Mouse (Mus musculus) ES-E14 (cell line): ENCODE results near the gene Atp6v1b1. TPM values are rescaled to one million over a fixed set of nuclear protein-coding genes. Genes with fewer than 3 reads are reported as not detected.
A peak's percentile ranks its signal among the peaks of the same experiment; 100 is the strongest.

Experiments used
- DNase-seq: peaks from one replicate; pipeline ENCODE4 v3.0.0-alpha.2; 2013; ENCODE audit warnings: low read depth, low spot score
- H3K27ac ChIP-seq: 2 replicates; pipeline ENCODE4 v1.5.1; 2012; ENCODE audit warnings: low read depth, mild to moderate bottlenecking, low read length, moderate library complexity, mixed read lengths; ENCODE audit not compliant: poor library complexity, insufficient read depth, severe bottlenecking
- H3K36me3 ChIP-seq: 2 replicates; pipeline ENCODE4 v1.6.1; 2012; ENCODE audit warnings: mild to moderate bottlenecking, low read length, moderate library complexity, mixed read lengths; ENCODE audit not compliant: control insufficient read depth, poor library complexity, insufficient read depth, severe bottlenecking
- H3K4me1 ChIP-seq, 2 experiments: fragments of 150-350 bp in 1 of 2; sonication (generic) in 1 of 2; 2 replicates each; pipeline ENCODE4 v1.6.1; 2012; ENCODE audit warnings: low read length in 2 of 2, mild to moderate bottlenecking in 1 of 2, mixed read lengths in 1 of 2; ENCODE audit not compliant: control insufficient read depth in 2 of 2, insufficient read depth in 2 of 2, poor library complexity in 1 of 2
- H3K4me3 ChIP-seq, 2 experiments: fragments of 150-350 bp in 1 of 2; sonication (generic) in 1 of 2; 2 replicates each; pipeline ENCODE4 v1.5.1; 2012; ENCODE audit warnings: low read length in 2 of 2, low read depth in 1 of 2, mild to moderate bottlenecking in 1 of 2, mixed read lengths in 1 of 2; ENCODE audit not compliant: insufficient read depth in 1 of 2, poor library complexity in 1 of 2, severe bottlenecking in 1 of 2
- H3K9ac ChIP-seq: 2 replicates; pipeline ENCODE4 v1.6.1; 2012; ENCODE audit warnings: low read depth, mild to moderate bottlenecking, low read length, mixed read lengths; ENCODE audit not compliant: poor library complexity, insufficient read depth, severe bottlenecking
- H3K9me3 ChIP-seq: fragments of 150-350 bp; sonication (generic); 2 replicates; pipeline ENCODE4 v1.6.1; 2012; ENCODE audit warnings: low read depth, mild to moderate bottlenecking, low read length; ENCODE audit not compliant: control insufficient read depth, insufficient read depth
- CHD2 ChIP-seq: IDR thresholded peaks from 2 replicates; pipeline ENCODE4 v1.6.1; 2014; ENCODE audit warnings: mild to moderate bottlenecking, low read depth, low read length, inconsistent platforms
- HCFC1 ChIP-seq: IDR thresholded peaks from 2 replicates; pipeline ENCODE4 v1.6.1; 2012; ENCODE audit warnings: low read length, inconsistent platforms, borderline replicate concordance; ENCODE audit not compliant: insufficient read depth
- MAFK ChIP-seq: IDR thresholded peaks from 2 replicates; pipeline ENCODE4 v1.6.1; 2014; ENCODE audit warnings: mild to moderate bottlenecking, low read depth, low read length, inconsistent platforms; ENCODE audit not compliant: insufficient read depth
- ZC3H11A ChIP-seq: IDR thresholded peaks from 2 replicates; pipeline ENCODE4 v1.6.1; 2012; ENCODE audit warnings: low read depth, mild to moderate bottlenecking, inconsistent platforms, low read length, borderline replicate concordance
- ZNF384 ChIP-seq: IDR thresholded peaks from 2 replicates; pipeline ENCODE4 v1.6.1; 2012; ENCODE audit warnings: low read depth, low read length, inconsistent platforms
- in situ Hi-C, 2 experiments: fragments of 600-800 bp; cut with MboI; formaldehyde crosslinking; loops; one replicate each; pipeline ENCODE4 v1.15.1; 2025; ENCODE audit warnings: low sequenced_read_pairs in 2 of 2, inconsistent platforms in 1 of 2; ENCODE audit not compliant: unreplicated experiment in 2 of 2
- total RNA-seq: library from RNA; depleted of rRNA; stranded (reverse); fragments of 300-350 nt; gene quantifications from 2 replicates; pipeline ENCODE4 v1.2.3, GENCODE M21; 2012

Atp6v1b1 gene
- total RNA-seq, 1 experiment, result not detected

- H3K4me3 ChIP-seq, result peak overlapping the region; percentile 43 to 49
- H3K36me3 ChIP-seq, result no peaks in the 10 kb centered on the region
- no peak overlapping the region for H3K9ac ChIP-seq
- H3K27ac ChIP-seq, result no peak overlapping the region
- no peak for DNase-seq
- H3K9me3 ChIP-seq, result no peaks in the 10 kb centered on the region
- in situ Hi-C loops, result loop anchor here (5.0 to 25.0 kb wide), 5 partner anchors 638 to 1477 kb away; partner anchors contain the start of genes Emx1 (in 2 of the 2), Tlx2 (in 2 of the 2), Aup1 (in 1 of the 2) and Dqx1 (in 1 of the 2)
- no peak for TF ChIP-seq ZNF384
- no peak for TF ChIP-seq HCFC1
- no peak for TF ChIP-seq ZC3H11A
- TF ChIP-seq MAFK, result no peak
- no peak for TF ChIP-seq CHD2
- H3K4me1 ChIP-seq, result peaks cover 0 to 2% of the 10 kb centered on the region in 2 experiments; a peak in 1 of 4 replicates
Measured at GRCm38 (mm10) chr6:83710361-83711066, 32.3 kb upstream of the Atp6v1b1 start.

GRCm38 (mm10) chr6:83711067-83711675 is 31.6 kb upstream of the Atp6v1b1 start, which contains the start of gene Vax2:
TSS of gene Vax2 (plus strand) at chr6:83711264.
- in situ Hi-C loops, result loop anchor here (5.0 to 25.0 kb wide), 5 partner anchors 639 to 1476 kb away; partner anchors contain the start of genes Emx1 (in 2 of the 2), Tlx2 (in 2 of the 2), Aup1 (in 1 of the 2) and Dqx1 (in 1 of the 2)
- peak; percentile 92 for DNase-seq
- H3K4me3 ChIP-seq, result peak within 1 kb of the TSS; percentile 70
- no peak for TF ChIP-seq CHD2
- no peak for TF ChIP-seq HCFC1
- no peak for TF ChIP-seq ZC3H11A
- TF ChIP-seq ZNF384, result no peak
- no peak for TF ChIP-seq MAFK
- no peak within 1 kb of the TSS for H3K27ac ChIP-seq
- H3K4me1 ChIP-seq, result peaks cover 0 to 6% of the 10 kb centered on the region in 2 experiments; a peak in 1 of 4 replicates
- H3K36me3 ChIP-seq, result no peaks in the 10 kb centered on the region
- H3K9me3 ChIP-seq, result no peaks in the 10 kb centered on the region
- H3K9ac ChIP-seq, result peak within 1 kb of the TSS; percentile 32; the same call in 1 of the 2 replicates

- Histone ChIP-seq H3K9ac (peak overlapping the region; percentile 32; the same call in 1 of the 2 replicates), H3K4me3 (peak overlapping the region; percentile 70), H3K9me3 (no peaks in the 10 kb centered on the region), H3K36me3 (no peaks in the 10 kb centered on the region), H3K27ac (no peak overlapping the region), H3K4me1 (peaks cover 0 to 6% of the 10 kb centered on the region in 2 experiments; a peak in 1 of 4 replicates)
- TF ChIP-seq CHD2, result no peak
- TF ChIP-seq MAFK, result no peak
- TF ChIP-seq HCFC1, result no peak
- TF ChIP-seq ZC3H11A, result no peak
- no peak for TF ChIP-seq ZNF384
- no peak for DNase-seq
- in situ Hi-C loops, result loop anchor here (5.0 to 25.0 kb wide), 5 partner anchors 640 to 1475 kb away; partner anchors contain the start of genes Emx1 (in 2 of the 2), Tlx2 (in 2 of the 2), Aup1 (in 1 of the 2) and Dqx1 (in 1 of the 2)
Measured at GRCm38 (mm10) chr6:83711725-83712475, 30.9 kb upstream of the Atp6v1b1 start.
